Mouse (Mus musculus) liver, embryonic 11.5 days (tissue): ENCODE results near the gene Lgi1. TPM values are rescaled to one million over a fixed set of nuclear protein-coding genes. Genes with fewer than 3 reads are reported as not detected.

Experiments used
- ATAC-seq: fragments of 200-750 bp; cut with Nextera tagmentation; replicated peaks from 2 replicates; pipeline ENCODE4 v1.8.0; 2017; ENCODE audit warnings: moderate number of reproducible peaks, mild to moderate bottlenecking, moderate TSS enrichment, moderate library complexity; ENCODE audit not compliant: low FRiP score
- DNase-seq: peaks from one replicate; pipeline ENCODE4 v3.0.0-alpha.2; 2017; ENCODE audit warnings: low spot score
- H3K27ac ChIP-seq: fragments of 300-500 bp; sonication (generic); 2 replicates; pipeline ENCODE4 v1.5.1; 2014; ENCODE audit warnings: mild to moderate bottlenecking, low read depth, low read length, control low read depth
- H3K27me3 ChIP-seq: fragments of 300-500 bp; sonication (generic); replicated peaks from 2 replicates; pipeline ENCODE4 v1.6.1; 2014; ENCODE audit warnings: low read length, mixed read lengths; ENCODE audit not compliant: control insufficient read depth, insufficient read depth
- H3K36me3 ChIP-seq: fragments of 300-500 bp; sonication (generic); 2 replicates; pipeline ENCODE4 v1.6.1; 2014; ENCODE audit warnings: mild to moderate bottlenecking, low read length, moderate library complexity, mixed read lengths; ENCODE audit not compliant: control insufficient read depth, insufficient read depth
- H3K4me1 ChIP-seq: fragments of 300-500 bp; sonication (generic); replicated peaks from 2 replicates; pipeline ENCODE4 v1.6.1; 2014; ENCODE audit warnings: low read length, mixed read lengths; ENCODE audit not compliant: control insufficient read depth, insufficient read depth
- H3K4me2 ChIP-seq: fragments of 300-500 bp; sonication (generic); 2 replicates; pipeline ENCODE4 v1.6.1; 2014; ENCODE audit warnings: mild to moderate bottlenecking, control low read depth, moderate library complexity
- H3K4me3 ChIP-seq: fragments of 300-500 bp; sonication (generic); 2 replicates; pipeline ENCODE4 v1.5.1; 2014; ENCODE audit warnings: low read depth, low read length, control low read depth
- H3K9ac ChIP-seq: fragments of 300-500 bp; sonication (generic); 2 replicates; pipeline ENCODE4 v1.6.1; 2014; ENCODE audit warnings: low read depth, low read length, control low read depth
- H3K9me3 ChIP-seq: fragments of 300-500 bp; sonication (generic); 2 replicates; pipeline ENCODE4 v1.6.1; 2016; ENCODE audit warnings: low read length, inconsistent platforms, mixed read lengths; ENCODE audit not compliant: control insufficient read depth
- WGBS: fragments of 180-500 bp; shearing (Covaris S2); extraction: QIAGEN DNeasy Blood & Tissue Kit; methylation state at CpG from one replicate; pipeline ENCODE4 v1.1.7; 2014; 5-methylcytosine and 5-hydroxymethylcytosine counted together
- polyA plus RNA-seq: library from polyadenylated mRNA; unstranded; fragments of >200 nt; fragmentation: Nextera tagmentation; extraction: Ambion mirVana; gene quantifications from 2 replicates; pipeline ENCODE4 v1.2.1, GENCODE M21; 2014

Gene Lgi1
- polyA plus RNA-seq, 1 experiment from 2014 or later: 0.16 TPM

GRCm38 (mm10) chr19:38315099-38315498 lies 50.8 kb downstream of the Lgi1 start:
- 90% methylated on average over 7 of the region's 7 CpGs for WGBS
- no peak overlapping the region for H3K4me3 ChIP-seq
- ATAC-seq (no peak), DNase-seq (no peak)
- H3K27me3 ChIP-seq: no peaks in the 10 kb centered on the region
- H3K9me3 ChIP-seq: no peaks in the 10 kb centered on the region
- no peak overlapping the region for H3K9ac ChIP-seq
- H3K4me1 ChIP-seq: no peaks in the 10 kb centered on the region
- no peak overlapping the region for H3K27ac ChIP-seq
- H3K36me3 ChIP-seq: no peaks in the 10 kb centered on the region
- H3K4me2 ChIP-seq: no peak overlapping the region

GRCm38 (mm10) chr19:38316602-38317313 lies 52.4 kb downstream of the Lgi1 start:
- Histone ChIP-seq H3K9me3 (no peaks in the 10 kb centered on the region), H3K27ac (no peak overlapping the region), H3K36me3 (no peaks in the 10 kb centered on the region), H3K4me2 (no peak overlapping the region), H3K4me1 (no peaks in the 10 kb centered on the region), H3K27me3 (no peaks in the 10 kb centered on the region), H3K9ac (no peak overlapping the region), H3K4me3 (no peak overlapping the region)
- ATAC-seq: no peak
- no peak for DNase-seq
- WGBS: 78% methylated on average over 6 of the region's 6 CpGs

GRCm38 (mm10) chr19:38318308-38318707 lies 54.0 kb downstream of the Lgi1 start:
- no peak for DNase-seq
- no peaks in the 10 kb centered on the region for H3K4me1 ChIP-seq
- H3K9ac ChIP-seq: no peak overlapping the region
- H3K4me3 ChIP-seq: no peak overlapping the region
- no peak for ATAC-seq
- WGBS: 89% methylated on average over 4 of the region's 4 CpGs
- H3K9me3 ChIP-seq: no peaks in the 10 kb centered on the region
- H3K27me3 ChIP-seq: no peaks in the 10 kb centered on the region
- no peak overlapping the region for H3K4me2 ChIP-seq
- H3K27ac ChIP-seq: no peak overlapping the region
- no peaks in the 10 kb centered on the region for H3K36me3 ChIP-seq

GRCm38 (mm10) chr19:38319168-38319567 lies 54.8 kb downstream of the Lgi1 start:
- ATAC-seq (no peak), DNase-seq (no peak)
- WGBS: 75% methylated on average over 4 of the region's 4 CpGs
- Histone ChIP-seq H3K9me3 (no peaks in the 10 kb centered on the region), H3K4me1 (no peaks in the 10 kb centered on the region), H3K9ac (no peak overlapping the region), H3K4me2 (no peak overlapping the region), H3K4me3 (no peak overlapping the region), H3K27ac (no peak overlapping the region), H3K27me3 (no peaks in the 10 kb centered on the region), H3K36me3 (no peaks in the 10 kb centered on the region)

- DNase-seq (no peak), ATAC-seq (no peak)
- no peak overlapping the region for H3K9ac ChIP-seq
- H3K9me3 ChIP-seq: no peaks in the 10 kb centered on the region
- WGBS: 70% methylated on average over 5 of the region's 5 CpGs
- H3K4me2 ChIP-seq: no peak overlapping the region
- H3K27me3 ChIP-seq: no peaks in the 10 kb centered on the region
- no peaks in the 10 kb centered on the region for H3K4me1 ChIP-seq
- H3K36me3 ChIP-seq: no peaks in the 10 kb centered on the region
- no peak overlapping the region for H3K27ac ChIP-seq
- no peak overlapping the region for H3K4me3 ChIP-seq
Observed at GRCm38 (mm10) chr19:38320651-38321188, 56.4 kb downstream of the Lgi1 start.

GRCm38 (mm10) chr19:38323726-38324125 lies 59.4 kb downstream of the Lgi1 start:
- Histone ChIP-seq H3K27ac (no peak overlapping the region), H3K4me2 (no peak overlapping the region), H3K9me3 (no peaks in the 10 kb centered on the region), H3K36me3 (no peaks in the 10 kb centered on the region), H3K9ac (no peak overlapping the region), H3K27me3 (no peaks in the 10 kb centered on the region), H3K4me3 (no peak overlapping the region), H3K4me1 (no peaks in the 10 kb centered on the region)
- ATAC-seq (no peak), DNase-seq (no peak)

- 51% methylated on average over 10 of the region's 10 CpGs for WGBS
- Histone ChIP-seq H3K4me1 (no peaks in the 10 kb centered on the region), H3K4me3 (no peak overlapping the region), H3K27me3 (no peaks in the 10 kb centered on the region), H3K9me3 (no peaks in the 10 kb centered on the region), H3K27ac (no peak overlapping the region), H3K36me3 (no peaks in the 10 kb centered on the region), H3K9ac (no peak overlapping the region), H3K4me2 (no peak overlapping the region)
- ATAC-seq: no peak
- DNase-seq: no peak
Observed at GRCm38 (mm10) chr19:38324147-38325028, 60.1 kb downstream of the Lgi1 start.

- DNase-seq: no peak
- no peak overlapping the region for H3K27ac ChIP-seq
- no peak for ATAC-seq
- no peaks in the 10 kb centered on the region for H3K4me1 ChIP-seq
- no peak overlapping the region for H3K4me3 ChIP-seq
- WGBS: 62% methylated on average over 4 of the region's 4 CpGs
- no peaks in the 10 kb centered on the region for H3K36me3 ChIP-seq
- H3K9ac ChIP-seq: no peak overlapping the region
- no peaks in the 10 kb centered on the region for H3K9me3 ChIP-seq
- H3K27me3 ChIP-seq: no peaks in the 10 kb centered on the region
- no peak overlapping the region for H3K4me2 ChIP-seq
Observed at GRCm38 (mm10) chr19:38325029-38325398, 60.7 kb downstream of the Lgi1 start.
